Mouse (Mus musculus): ENCODE measurements around the gene Pdk2. TPM values are rescaled to one million over a fixed set of nuclear protein-coding genes. Genes with fewer than 3 reads are reported as not detected.

The Pdk2 gene
- polyA plus RNA-seq, 1 experiment from 2014 or later: 26.4 TPM

DNA sequence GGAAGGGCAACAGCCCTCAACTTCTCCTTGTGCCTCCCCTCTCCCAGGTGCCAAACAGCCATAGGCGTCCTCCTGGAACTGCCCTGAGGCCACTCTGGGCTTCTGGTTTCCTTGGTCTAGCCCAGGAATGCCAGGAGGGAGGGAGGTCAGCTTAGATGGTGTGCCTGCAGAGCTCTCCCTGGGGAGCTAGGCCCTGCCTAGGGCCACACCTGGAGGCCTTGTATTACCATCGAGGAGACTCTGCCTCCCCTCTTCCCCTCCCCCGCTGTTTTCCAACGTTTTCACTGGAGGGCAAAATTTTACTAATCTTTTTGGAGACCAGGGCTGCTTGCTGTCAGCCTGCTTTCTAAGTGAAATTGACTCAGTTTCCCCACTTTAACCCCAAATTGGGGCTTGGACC is 35.1 kb downstream of the Pdk2 start:
- Histone ChIP-seq H3K9ac (replicated peaks) (peak overlapping the region; percentile 42; the same call in 1 of the 2 replicates), H3K27me3 (no peaks in the 10 kb centered on the region), H3K27ac (replicated peaks) (peak overlapping the region; percentile 82), H3K36me3 (peaks cover 36% of the 10 kb centered on the region), H3K4me2 (replicated peaks) (peak overlapping the region; percentile 53), H3K4me3 (peak overlapping the region; percentile 33; the same call in 1 of the 2 replicates), H3K9me3 (no peaks in the 10 kb centered on the region), H3K4me1 (peaks cover 46% of the 10 kb centered on the region)
- WGBS: 33% methylated on average over 4 of the region's 4 CpGs
- ATAC-seq (replicated peaks): no peak

DNA sequence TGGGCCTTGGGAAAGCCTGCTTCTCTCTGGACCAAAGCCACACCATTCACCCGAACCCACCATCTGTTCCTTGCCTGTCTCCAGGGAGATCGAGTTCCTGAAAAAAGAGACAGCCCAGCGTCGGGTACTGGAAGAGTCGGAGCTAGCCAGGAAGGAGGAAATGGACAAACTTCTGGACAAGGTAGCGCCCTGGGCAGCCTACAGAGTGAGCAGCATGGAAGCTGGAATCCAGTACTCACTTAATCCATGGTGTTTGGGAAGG is 36.3 kb downstream of the Pdk2 start:
- 54% methylated on average over 6 of the region's 6 CpGs for WGBS
- H3K27me3 ChIP-seq: no peaks in the 10 kb centered on the region
- H3K4me1 ChIP-seq: peaks cover 56% of the 10 kb centered on the region
- no peak overlapping the region for H3K4me2 ChIP-seq (replicated peaks)
- ATAC-seq (replicated peaks): no peak
- peaks cover 46% of the 10 kb centered on the region for H3K36me3 ChIP-seq
- no peaks in the 10 kb centered on the region for H3K9me3 ChIP-seq
- H3K9ac ChIP-seq (replicated peaks): no peak overlapping the region
- peak overlapping the region; percentile 82 for H3K27ac ChIP-seq (replicated peaks)
- H3K4me3 ChIP-seq: no peak overlapping the region

DNA sequence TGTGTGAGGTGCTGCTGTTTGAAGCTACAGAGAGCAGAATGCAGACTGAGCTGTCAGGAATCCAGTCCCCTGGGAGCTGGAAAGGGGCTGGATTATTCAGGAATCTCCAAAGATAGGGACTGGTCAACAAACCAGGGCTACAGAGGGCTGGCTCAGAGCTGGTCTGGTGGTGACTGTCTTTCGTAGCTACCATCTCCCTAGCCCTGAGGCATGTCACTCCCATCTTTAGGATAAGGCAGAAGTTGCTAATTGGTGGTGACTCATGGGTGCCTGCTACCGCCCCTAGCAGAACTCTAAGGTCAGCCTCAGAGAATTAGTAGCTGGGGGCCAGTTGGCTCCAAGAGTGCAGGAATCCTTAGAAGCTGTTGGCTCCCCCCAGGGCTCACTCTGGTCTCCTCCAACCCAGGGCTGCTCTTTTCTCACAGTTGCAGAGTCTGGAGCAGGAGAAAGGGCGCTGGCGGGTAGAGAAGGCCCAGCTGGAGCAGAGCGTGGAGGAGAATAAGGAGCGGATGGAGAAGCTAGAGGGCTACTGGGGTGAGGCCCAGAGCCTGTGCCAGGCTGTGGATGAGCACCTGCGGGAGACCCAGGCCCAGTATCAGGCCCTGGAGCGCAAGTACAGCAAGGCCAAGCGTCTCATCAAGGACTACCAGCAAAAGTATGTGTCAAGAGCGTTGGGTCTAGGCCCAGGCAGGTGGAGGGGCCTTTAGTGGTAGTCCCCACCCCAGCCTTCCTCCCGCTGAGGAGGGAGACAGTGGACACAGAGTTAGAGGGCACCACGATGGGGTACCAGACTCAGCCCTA is 36.8 kb downstream of the Pdk2 start:
- H3K9ac ChIP-seq (replicated peaks): no peak overlapping the region
- WGBS: 85% methylated on average over 12 of the region's 12 CpGs
- peak overlapping the region; percentile 82 for H3K27ac ChIP-seq (replicated peaks)
- H3K4me2 ChIP-seq (replicated peaks): no peak overlapping the region
- peaks cover 54% of the 10 kb centered on the region for H3K4me1 ChIP-seq
- no peaks in the 10 kb centered on the region for H3K9me3 ChIP-seq
- H3K4me3 ChIP-seq: no peak overlapping the region
- H3K36me3 ChIP-seq: peaks cover 51% of the 10 kb centered on the region
- no peak for ATAC-seq (replicated peaks)
- H3K27me3 ChIP-seq: no peaks in the 10 kb centered on the region

DNA sequence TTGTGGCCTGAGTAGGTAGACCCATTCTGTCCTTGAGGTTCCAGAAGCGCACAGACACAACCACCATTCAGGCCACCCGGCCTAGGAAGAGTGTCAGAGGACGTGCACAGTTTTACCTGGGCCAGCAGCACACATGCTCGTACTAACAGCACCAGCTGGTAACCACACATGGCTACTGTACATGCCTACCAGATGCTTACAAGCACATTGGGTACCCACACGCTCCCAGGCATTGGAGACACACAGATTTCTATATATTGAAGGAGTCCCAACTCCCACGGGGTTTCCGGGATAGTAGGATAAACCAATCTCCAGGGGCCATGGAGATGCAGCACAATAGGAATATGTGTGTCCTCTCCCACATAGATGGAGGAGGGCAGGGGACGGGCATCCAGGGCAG is 38.4 kb downstream of the Pdk2 start:
- H3K4me1 ChIP-seq: peaks cover 52% of the 10 kb centered on the region
- no peak overlapping the region for H3K27ac ChIP-seq (replicated peaks)
- H3K36me3 ChIP-seq: peaks cover 63% of the 10 kb centered on the region
- WGBS: 92% methylated on average over 8 of the region's 8 CpGs
- no peaks in the 10 kb centered on the region for H3K27me3 ChIP-seq
- H3K9me3 ChIP-seq: no peaks in the 10 kb centered on the region
- no peak overlapping the region for H3K9ac ChIP-seq (replicated peaks)
- H3K4me2 ChIP-seq (replicated peaks): no peak overlapping the region
- no peak for ATAC-seq (replicated peaks)
- no peak overlapping the region for H3K4me3 ChIP-seq

DNA sequence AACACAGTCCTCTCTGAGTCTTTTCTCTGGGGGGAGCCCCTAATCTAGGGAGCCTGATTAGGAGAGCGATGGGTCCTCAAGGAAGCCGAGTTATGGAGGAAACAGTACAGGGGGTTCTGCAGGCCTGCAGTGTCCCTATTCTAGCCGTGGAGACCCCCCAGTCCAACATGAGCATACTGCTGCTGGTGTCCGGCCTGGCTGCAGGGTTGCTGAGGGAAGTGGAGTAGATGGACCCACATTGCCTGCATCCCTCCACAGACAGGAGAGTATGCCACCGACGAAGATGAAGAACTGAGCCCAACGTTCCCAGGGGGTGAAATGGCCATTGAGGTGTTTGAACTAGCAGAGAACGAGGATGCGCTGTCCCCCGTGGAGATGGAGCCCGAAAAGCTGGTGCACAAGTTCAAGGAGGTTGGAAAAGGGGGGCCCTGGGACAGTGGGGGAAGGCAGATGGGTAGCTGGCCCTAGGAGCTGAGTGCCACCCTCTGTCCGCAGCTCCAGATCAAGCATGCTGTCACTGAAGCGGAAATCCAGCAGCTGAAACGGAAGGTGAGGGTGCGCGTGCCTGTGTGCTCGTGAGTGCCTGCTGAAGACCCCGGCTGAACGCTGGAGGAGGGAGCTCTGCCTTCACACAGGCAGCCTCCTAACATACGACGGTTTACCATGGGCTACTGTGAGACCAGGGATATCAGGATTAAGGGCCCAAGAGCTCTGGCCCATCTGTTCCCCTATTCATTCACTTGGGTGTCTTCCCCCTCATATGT is 39.4 kb downstream of the Pdk2 start:
- no peaks in the 10 kb centered on the region for H3K27me3 ChIP-seq
- H3K9me3 ChIP-seq: no peaks in the 10 kb centered on the region
- no peak overlapping the region for H3K4me2 ChIP-seq (replicated peaks)
- no peak overlapping the region for H3K9ac ChIP-seq (replicated peaks)
- no peak overlapping the region for H3K4me3 ChIP-seq
- WGBS: 88% methylated on average over 21 of the region's 21 CpGs
- H3K4me1 ChIP-seq: peaks cover 52% of the 10 kb centered on the region
- peaks cover 71% of the 10 kb centered on the region for H3K36me3 ChIP-seq
- no peak overlapping the region for H3K27ac ChIP-seq (replicated peaks)
- ATAC-seq (replicated peaks): no peak

DNA sequence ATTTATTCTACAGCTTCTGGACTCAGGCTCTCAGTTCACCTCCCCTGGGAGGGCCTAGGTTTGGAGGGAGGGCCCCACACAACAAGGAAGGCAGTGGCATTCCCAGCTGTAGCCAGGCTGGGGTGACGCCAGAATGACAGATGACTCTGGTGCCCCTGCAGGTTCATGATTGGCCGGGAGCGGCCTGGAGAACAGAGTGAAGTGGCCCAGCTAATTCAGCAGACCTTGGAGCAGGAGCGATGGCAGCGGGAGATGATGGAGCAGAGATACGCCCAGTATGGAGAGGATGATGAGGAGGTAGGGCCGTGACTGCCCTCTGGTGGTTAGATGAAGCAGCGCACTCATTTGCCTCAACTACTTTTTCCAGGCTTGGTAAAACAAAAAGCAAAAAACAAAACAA is 40.1 kb downstream of the Pdk2 start:
- peak; percentile 49 for ATAC-seq (replicated peaks)
- peaks cover 52% of the 10 kb centered on the region for H3K4me1 ChIP-seq
- 2% methylated on average over 8 of the region's 8 CpGs for WGBS
- no peak overlapping the region for H3K9ac ChIP-seq (replicated peaks)
- no peak overlapping the region for H3K4me2 ChIP-seq (replicated peaks)
- no peaks in the 10 kb centered on the region for H3K27me3 ChIP-seq
- H3K9me3 ChIP-seq: no peaks in the 10 kb centered on the region
- peaks cover 77% of the 10 kb centered on the region for H3K36me3 ChIP-seq
- H3K27ac ChIP-seq (replicated peaks): peak overlapping the region; percentile 36
- no peak overlapping the region for H3K4me3 ChIP-seq

DNA sequence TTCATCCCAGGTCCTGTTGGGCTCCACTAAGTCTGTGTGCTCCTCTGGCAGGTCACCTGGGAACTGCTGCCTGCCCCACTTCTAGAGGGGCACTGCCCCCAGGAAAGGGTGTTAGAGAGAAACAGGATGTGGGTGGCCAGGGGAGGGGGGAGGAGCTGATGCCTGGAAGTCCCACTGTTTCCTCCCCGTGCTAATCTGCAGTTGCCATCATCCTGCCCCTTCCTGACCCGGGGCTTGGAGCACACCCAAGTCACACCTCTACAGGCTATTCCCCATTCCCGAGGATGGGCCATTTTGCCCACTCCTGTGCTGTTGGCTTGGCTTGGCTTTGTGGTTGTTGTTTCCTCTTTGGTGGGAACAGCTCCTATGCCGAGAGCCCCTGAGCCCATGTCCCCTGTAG is 40.6 kb downstream of the Pdk2 start:
- Histone ChIP-seq H3K36me3 (peaks cover 73% of the 10 kb centered on the region), H3K9ac (replicated peaks) (peak overlapping the region; percentile 12; the same call in 1 of the 2 replicates), H3K4me2 (replicated peaks) (no peak overlapping the region)

DNA sequence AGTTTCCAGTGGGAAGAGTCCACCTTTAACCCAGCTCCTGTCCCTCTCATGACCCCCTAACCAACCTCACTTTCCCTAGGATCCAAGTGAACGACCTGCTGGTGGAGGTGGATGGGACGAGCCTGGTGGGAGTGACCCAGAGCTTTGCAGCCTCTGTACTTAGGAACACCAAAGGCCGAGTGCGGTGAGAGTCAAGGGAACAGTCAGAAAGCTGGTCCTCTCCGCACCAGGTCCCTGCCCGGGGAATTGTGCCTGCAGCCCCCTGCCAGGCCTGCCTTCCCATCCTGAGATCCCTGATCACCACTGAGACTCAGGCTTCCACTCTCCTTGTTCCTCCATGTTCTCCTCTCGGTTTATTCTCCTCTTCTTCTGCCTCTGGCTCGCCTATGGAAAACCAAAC is 41.0 kb downstream of the Pdk2 start:
- WGBS: 80% methylated on average over 8 of the region's 8 CpGs
- Histone ChIP-seq H3K4me2 (replicated peaks) (no peak overlapping the region), H3K27ac (replicated peaks) (peak overlapping the region; percentile 36; the same call in 1 of the 2 replicates), H3K4me1 (peaks cover 55% of the 10 kb centered on the region), H3K9ac (replicated peaks) (0 out of 2 replicates have a peak overlapping the region, but pooled peaks have one; percentile 12), H3K36me3 (peaks cover 70% of the 10 kb centered on the region), H3K27me3 (no peaks in the 10 kb centered on the region), H3K4me3 (no peak overlapping the region), H3K9me3 (no peaks in the 10 kb centered on the region)
- no peak for ATAC-seq (replicated peaks)

More for the DNA sequence above, 40.6 kb downstream of the Pdk2 start:
- ATAC-seq (replicated peaks): 0 out of 2 replicates have a peak, but pooled peaks have one; percentile 0
- 41% methylated on average over 4 of the region's 4 CpGs for WGBS
- H3K27ac ChIP-seq (replicated peaks): peak overlapping the region; percentile 36
- H3K27me3 ChIP-seq: no peaks in the 10 kb centered on the region
- H3K4me1 ChIP-seq: peaks cover 52% of the 10 kb centered on the region
- no peaks in the 10 kb centered on the region for H3K9me3 ChIP-seq
- no peak overlapping the region for H3K4me3 ChIP-seq

DNA sequence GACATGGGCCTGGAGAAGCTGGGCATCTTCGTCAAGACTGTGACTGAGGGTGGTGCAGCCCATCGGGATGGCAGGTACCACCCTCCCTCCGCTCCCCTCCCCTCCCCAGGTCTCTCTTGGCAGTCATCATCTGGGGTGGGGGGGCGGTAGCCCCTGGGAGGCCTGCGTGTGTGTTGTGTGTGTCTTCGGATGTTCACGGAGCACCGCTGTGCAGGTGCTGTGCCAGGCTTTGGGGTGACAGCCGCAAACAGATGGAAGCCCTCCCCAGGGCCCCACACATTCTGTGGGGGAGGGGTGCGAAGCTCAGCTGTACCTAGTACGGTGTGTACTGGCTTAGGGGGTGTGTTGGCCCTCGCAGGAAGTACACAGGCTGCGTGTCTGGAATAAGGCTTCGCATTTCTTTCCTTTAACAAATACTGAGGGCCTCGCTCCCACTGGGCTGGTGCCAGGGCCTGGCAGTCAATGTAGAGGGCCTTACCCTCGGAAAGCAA is 43.1 kb downstream of the Pdk2 start:
- peak; percentile 39 for ATAC-seq (replicated peaks)
- Histone ChIP-seq H3K4me1 (peaks cover 70% of the 10 kb centered on the region), H3K27ac (replicated peaks) (peak overlapping the region; percentile 56), H3K4me3 (no peak overlapping the region), H3K36me3 (peaks cover 59% of the 10 kb centered on the region), H3K27me3 (no peaks in the 10 kb centered on the region), H3K9me3 (no peaks in the 10 kb centered on the region), H3K4me2 (replicated peaks) (0 out of 2 replicates have a peak overlapping the region, but pooled peaks have one; percentile 6), H3K9ac (replicated peaks) (no peak overlapping the region)
- WGBS: 61% methylated on average over 16 of the region's 16 CpGs

DNA sequence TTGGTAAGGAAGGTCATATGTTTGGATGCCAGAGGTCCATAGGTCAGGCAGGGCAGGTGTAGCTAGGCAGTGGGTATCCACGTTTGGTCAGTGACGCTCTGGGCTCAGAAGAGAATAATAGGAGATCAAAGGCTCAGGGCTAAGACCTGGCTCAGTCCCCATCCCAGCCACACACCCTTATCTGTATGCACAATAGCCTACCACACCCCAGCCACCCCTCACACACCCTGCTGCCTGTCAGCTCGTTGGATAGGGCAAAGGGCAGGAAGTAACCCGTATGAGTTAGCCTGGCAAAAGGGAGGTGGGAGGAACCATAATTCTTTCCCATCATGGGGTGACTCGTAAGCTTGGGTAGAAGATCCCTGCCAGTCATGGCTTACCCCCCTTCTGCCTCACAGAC is 43.6 kb downstream of the Pdk2 start:
- Histone ChIP-seq H3K9ac (replicated peaks) (no peak overlapping the region), H3K4me3 (no peak overlapping the region), H3K27me3 (no peaks in the 10 kb centered on the region), H3K27ac (replicated peaks) (peak overlapping the region; percentile 56), H3K4me1 (peaks cover 75% of the 10 kb centered on the region), H3K4me2 (replicated peaks) (no peak overlapping the region), H3K36me3 (peaks cover 54% of the 10 kb centered on the region), H3K9me3 (no peaks in the 10 kb centered on the region)
- ATAC-seq (replicated peaks): no peak
- 60% methylated on average over 5 of the region's 5 CpGs for WGBS

DNA sequence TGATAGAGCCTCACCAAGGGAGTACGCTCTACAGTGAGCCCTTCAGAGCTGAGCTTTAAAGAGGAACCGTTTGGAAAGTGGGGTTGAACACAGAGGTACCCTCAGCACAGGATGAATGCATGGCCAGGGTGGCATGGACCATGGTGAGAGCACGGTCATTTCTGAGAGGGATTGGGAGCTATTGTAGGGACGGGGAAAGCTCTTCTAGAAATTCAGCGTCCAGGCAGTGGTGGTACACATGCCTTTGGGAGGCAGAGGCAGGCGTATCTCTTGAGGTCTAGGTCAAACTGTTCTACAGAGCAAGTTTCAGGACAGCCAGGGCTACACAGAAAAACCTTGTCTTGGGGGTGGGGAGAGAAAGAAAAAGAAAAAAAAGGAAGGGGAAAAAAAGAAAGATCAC is 44.2 kb downstream of the Pdk2 start:
- H3K27me3 ChIP-seq: no peaks in the 10 kb centered on the region
- no peak overlapping the region for H3K27ac ChIP-seq (replicated peaks)
- H3K36me3 ChIP-seq: peaks cover 48% of the 10 kb centered on the region
- 93% methylated on average over 6 of the region's 6 CpGs for WGBS
- no peak overlapping the region for H3K4me3 ChIP-seq
- ATAC-seq (replicated peaks): no peak
- H3K4me2 ChIP-seq (replicated peaks): no peak overlapping the region
- H3K9ac ChIP-seq (replicated peaks): no peak overlapping the region
- no peaks in the 10 kb centered on the region for H3K9me3 ChIP-seq
- peaks cover 80% of the 10 kb centered on the region for H3K4me1 ChIP-seq

DNA sequence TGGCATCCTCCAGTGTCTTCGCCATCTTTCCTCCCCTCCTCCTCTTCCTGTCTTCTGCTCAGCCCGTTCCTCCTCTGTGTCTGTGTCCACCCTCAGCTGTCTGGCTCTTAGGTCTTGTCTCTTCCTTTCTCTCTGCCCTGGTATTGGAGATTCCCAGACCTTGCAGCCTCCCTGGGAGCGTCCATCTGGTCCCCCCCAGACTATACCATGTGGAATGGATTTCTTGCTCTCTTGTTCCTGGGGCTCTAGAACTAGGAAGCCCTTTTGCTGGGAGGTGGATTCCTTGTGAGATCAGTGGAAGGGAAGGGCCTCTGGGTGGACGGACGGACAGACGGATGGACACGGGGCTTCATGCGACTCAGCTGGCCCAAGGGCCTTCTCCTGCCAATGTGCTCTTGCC is 45.1 kb downstream of the Pdk2 start:
- WGBS: 83% methylated on average over 8 of the region's 8 CpGs
- Histone ChIP-seq H3K27ac (replicated peaks) (no peak overlapping the region), H3K4me2 (replicated peaks) (peak overlapping the region; percentile 96), H3K27me3 (no peaks in the 10 kb centered on the region), H3K9me3 (no peaks in the 10 kb centered on the region), H3K4me1 (peaks cover 80% of the 10 kb centered on the region), H3K9ac (replicated peaks) (0 out of 2 replicates have a peak overlapping the region, but pooled peaks have one; percentile 97), H3K36me3 (peaks cover 41% of the 10 kb centered on the region), H3K4me3 (no peak overlapping the region)
- ATAC-seq (replicated peaks): no peak
